Mouse (Mus musculus): Measurements from ENCODE around the gene Taf3. TPM values are rescaled to one million over a fixed set of nuclear protein-coding genes. Genes with fewer than 3 reads are reported as not detected.

Taf3 gene
- polyA plus RNA-seq, 1 experiment from 2014 or later, result 11.9 TPM

- WGBS (ENCODE audit: insufficient replicate concordance), result 91% methylated on average over 5 of the region's 5 CpGs
- Histone ChIP-seq H3K27ac (ENCODE audit: low read depth, low read length) (no peak overlapping the region), H3K9ac (ENCODE audit: low read depth, low read length) (no peak overlapping the region), H3K4me2 (no peak overlapping the region), H3K36me3 (ENCODE audit: control insufficient read depth, insufficient read depth, low read length) (no peaks in the 10 kb centered on the region), H3K9me3 (replicated peaks; ENCODE audit: control insufficient read depth, low read length) (no peaks in the 10 kb centered on the region), H3K27me3 (ENCODE audit: control insufficient read depth, insufficient read depth, low read length) (no peaks in the 10 kb centered on the region), H3K4me3 (ENCODE audit: low read depth, low read length) (no peak overlapping the region), H3K4me1 (ENCODE audit: control insufficient read depth, insufficient read depth, low read length) (peaks cover 17% of the 10 kb centered on the region)
- ATAC-seq (replicated peaks; ENCODE audit: insufficient number of reproducible peaks, low FRiP score, low TSS enrichment), result no peak
Measured at GRCm38 (mm10) chr2:10003358-10003757, 45.0 kb downstream of the Taf3 start.

GRCm38 (mm10) chr2:10001591-10001990, 46.8 kb downstream of the Taf3 start:
- Histone ChIP-seq H3K9ac (ENCODE audit: low read depth, low read length) (no peak overlapping the region), H3K36me3 (ENCODE audit: control insufficient read depth, insufficient read depth, low read length) (no peaks in the 10 kb centered on the region), H3K27me3 (ENCODE audit: control insufficient read depth, insufficient read depth, low read length) (no peaks in the 10 kb centered on the region), H3K4me3 (ENCODE audit: low read depth, low read length) (no peak overlapping the region), H3K27ac (ENCODE audit: low read depth, low read length) (no peak overlapping the region), H3K9me3 (replicated peaks; ENCODE audit: control insufficient read depth, low read length) (no peaks in the 10 kb centered on the region), H3K4me2 (no peak overlapping the region), H3K4me1 (ENCODE audit: control insufficient read depth, insufficient read depth, low read length) (peaks cover 11% of the 10 kb centered on the region; the same call in 1 of the 2 replicates)
- no peak for ATAC-seq (replicated peaks; ENCODE audit: insufficient number of reproducible peaks, low FRiP score, low TSS enrichment)
- 68% methylated on average over 2 of the region's 2 CpGs for WGBS (ENCODE audit: insufficient replicate concordance)

GRCm38 (mm10) chr2:9997535-9997934, 50.9 kb downstream of the Taf3 start:
- H3K4me3 ChIP-seq (ENCODE audit: low read depth, low read length), result no peak overlapping the region
- no peak overlapping the region for H3K27ac ChIP-seq (ENCODE audit: low read depth, low read length)
- no peak overlapping the region for H3K9ac ChIP-seq (ENCODE audit: low read depth, low read length)
- no peaks in the 10 kb centered on the region for H3K36me3 ChIP-seq (ENCODE audit: control insufficient read depth, insufficient read depth, low read length)
- no peak for ATAC-seq (replicated peaks; ENCODE audit: insufficient number of reproducible peaks, low FRiP score, low TSS enrichment)
- 0 out of 2 replicates have a peak, but pooled peaks cover 5% of the 10 kb centered on the region for H3K4me1 ChIP-seq (ENCODE audit: control insufficient read depth, insufficient read depth, low read length)
- 61% methylated on average over 7 of the region's 7 CpGs for WGBS (ENCODE audit: insufficient replicate concordance)
- no peaks in the 10 kb centered on the region for H3K9me3 ChIP-seq (replicated peaks; ENCODE audit: control insufficient read depth, low read length)
- H3K4me2 ChIP-seq, result no peak overlapping the region
- H3K27me3 ChIP-seq (ENCODE audit: control insufficient read depth, insufficient read depth, low read length), result no peaks in the 10 kb centered on the region

GRCm38 (mm10) chr2:9996111-9996510, 52.3 kb downstream of the Taf3 start:
- WGBS (ENCODE audit: insufficient replicate concordance), result 84% methylated on average over 5 of the region's 5 CpGs
- no peak for ATAC-seq (replicated peaks; ENCODE audit: insufficient number of reproducible peaks, low FRiP score, low TSS enrichment)
- H3K4me1 ChIP-seq (ENCODE audit: control insufficient read depth, insufficient read depth, low read length), result no peaks in the 10 kb centered on the region

GRCm38 (mm10) chr2:9990690-9991229, 57.6 kb downstream of the Taf3 start:
- no peaks in the 10 kb centered on the region for H3K27me3 ChIP-seq (ENCODE audit: control insufficient read depth, insufficient read depth, low read length)
- H3K9me3 ChIP-seq (replicated peaks; ENCODE audit: control insufficient read depth, low read length), result no peaks in the 10 kb centered on the region
- H3K4me3 ChIP-seq (ENCODE audit: low read depth, low read length), result no peak overlapping the region
- H3K36me3 ChIP-seq (ENCODE audit: control insufficient read depth, insufficient read depth, low read length), result no peaks in the 10 kb centered on the region
- no peak overlapping the region for H3K27ac ChIP-seq (ENCODE audit: low read depth, low read length)
- peaks cover 8% of the 10 kb centered on the region; the same call in 1 of the 2 replicates for H3K4me1 ChIP-seq (ENCODE audit: control insufficient read depth, insufficient read depth, low read length)
- 67% methylated on average over 4 of the region's 4 CpGs for WGBS (ENCODE audit: insufficient replicate concordance)
- H3K9ac ChIP-seq (ENCODE audit: low read depth, low read length), result no peak overlapping the region
- H3K4me2 ChIP-seq, result no peak overlapping the region
- ATAC-seq (replicated peaks; ENCODE audit: insufficient number of reproducible peaks, low FRiP score, low TSS enrichment), result no peak

More at GRCm38 (mm10) chr2:9996111-9996510, 52.3 kb downstream of the Taf3 start:
- Histone ChIP-seq H3K9me3 (replicated peaks; ENCODE audit: control insufficient read depth, low read length) (no peaks in the 10 kb centered on the region), H3K27me3 (ENCODE audit: control insufficient read depth, insufficient read depth, low read length) (no peaks in the 10 kb centered on the region), H3K4me3 (ENCODE audit: low read depth, low read length) (no peak overlapping the region), H3K36me3 (ENCODE audit: control insufficient read depth, insufficient read depth, low read length) (no peaks in the 10 kb centered on the region), H3K27ac (ENCODE audit: low read depth, low read length) (no peak overlapping the region), H3K9ac (ENCODE audit: low read depth, low read length) (no peak overlapping the region), H3K4me2 (no peak overlapping the region)

- WGBS (ENCODE audit: insufficient replicate concordance), result 72% methylated on average over 17 of the region's 17 CpGs
- no peak for ATAC-seq (replicated peaks; ENCODE audit: insufficient number of reproducible peaks, low FRiP score, low TSS enrichment)
- H3K4me2 ChIP-seq, result no peak overlapping the region
- no peak overlapping the region for H3K27ac ChIP-seq (ENCODE audit: low read depth, low read length)
- H3K4me1 ChIP-seq (ENCODE audit: control insufficient read depth, insufficient read depth, low read length), result peaks cover 8% of the 10 kb centered on the region; the same call in 1 of the 2 replicates
- H3K36me3 ChIP-seq (ENCODE audit: control insufficient read depth, insufficient read depth, low read length), result no peaks in the 10 kb centered on the region
- H3K4me3 ChIP-seq (ENCODE audit: low read depth, low read length), result no peak overlapping the region
- H3K9ac ChIP-seq (ENCODE audit: low read depth, low read length), result no peak overlapping the region
- H3K27me3 ChIP-seq (ENCODE audit: control insufficient read depth, insufficient read depth, low read length), result no peaks in the 10 kb centered on the region
- no peaks in the 10 kb centered on the region for H3K9me3 ChIP-seq (replicated peaks; ENCODE audit: control insufficient read depth, low read length)
Measured at GRCm38 (mm10) chr2:9989649-9990547, 58.5 kb downstream of the Taf3 start.

GRCm38 (mm10) chr2:9988290-9988689, 60.1 kb downstream of the Taf3 start:
- H3K9ac ChIP-seq (ENCODE audit: low read depth, low read length), result no peak overlapping the region
- H3K4me1 ChIP-seq (ENCODE audit: control insufficient read depth, insufficient read depth, low read length), result peaks cover 8% of the 10 kb centered on the region; the same call in 1 of the 2 replicates
- no peaks in the 10 kb centered on the region for H3K27me3 ChIP-seq (ENCODE audit: control insufficient read depth, insufficient read depth, low read length)
- 82% methylated on average over 4 of the region's 4 CpGs for WGBS (ENCODE audit: insufficient replicate concordance)
- no peak overlapping the region for H3K4me2 ChIP-seq
- no peaks in the 10 kb centered on the region for H3K36me3 ChIP-seq (ENCODE audit: control insufficient read depth, insufficient read depth, low read length)
- H3K4me3 ChIP-seq (ENCODE audit: low read depth, low read length), result no peak overlapping the region
- no peaks in the 10 kb centered on the region for H3K9me3 ChIP-seq (replicated peaks; ENCODE audit: control insufficient read depth, low read length)
- H3K27ac ChIP-seq (ENCODE audit: low read depth, low read length), result no peak overlapping the region
- ATAC-seq (replicated peaks; ENCODE audit: insufficient number of reproducible peaks, low FRiP score, low TSS enrichment), result no peak

- Histone ChIP-seq H3K4me1 (ENCODE audit: control insufficient read depth, insufficient read depth, low read length) (peaks cover 8% of the 10 kb centered on the region; the same call in 1 of the 2 replicates), H3K4me3 (ENCODE audit: low read depth, low read length) (no peak overlapping the region), H3K27ac (ENCODE audit: low read depth, low read length) (no peak overlapping the region), H3K9ac (ENCODE audit: low read depth, low read length) (no peak overlapping the region), H3K9me3 (replicated peaks; ENCODE audit: control insufficient read depth, low read length) (no peaks in the 10 kb centered on the region), H3K4me2 (peak overlapping the region; percentile 36; the same call in 1 of the 2 replicates), H3K36me3 (ENCODE audit: control insufficient read depth, insufficient read depth, low read length) (no peaks in the 10 kb centered on the region), H3K27me3 (ENCODE audit: control insufficient read depth, insufficient read depth, low read length) (no peaks in the 10 kb centered on the region)
- 5% methylated on average over 6 of the region's 6 CpGs for WGBS (ENCODE audit: insufficient replicate concordance)
- ATAC-seq (replicated peaks; ENCODE audit: insufficient number of reproducible peaks, low FRiP score, low TSS enrichment), result no peak
Measured at GRCm38 (mm10) chr2:9985979-9986447, 62.4 kb downstream of the Taf3 start.
